Mouse (Mus musculus) erythroblast, adult 5-6 weeks (primary cell): ENCODE results near the gene Slc25a51. TPM values are rescaled to one million over a fixed set of nuclear protein-coding genes. Genes with fewer than 3 reads are reported as not detected.
A peak's percentile ranks its signal among the peaks of the same experiment; 100 is the strongest.

ENCODE experiments used
- ATAC-seq: replicated peaks from 2 replicates; pipeline ENCODE4 v1.8.0; 2016; ENCODE audit warnings: moderate number of reproducible peaks, mild to moderate bottlenecking, moderate TSS enrichment, inconsistent platforms; ENCODE audit not compliant: poor library complexity, low FRiP score, severe bottlenecking
- total RNA-seq, 2 experiments: library from RNA; stranded (forward) in 1 of 2; stranded (reverse) in 1 of 2; fragments of 150-400 nt in 1 of 2; fragments of 200-764, 138-1000 nt in 1 of 2; gene quantifications; 2 replicates each; pipeline versions ENCODE4 v1.2.3 to v1.2.4; 2015 to 2017; ENCODE audit warnings: low replicate concordance in 2 of 2

Slc25a51 gene
- total RNA-seq (2015; ENCODE audit: low replicate concordance) (875 and 932 TPM in 2 replicates), total RNA-seq (2017; ENCODE audit: low replicate concordance) (975 and 1,016 TPM in 2 replicates)

GRCm38 (mm10) chr4:45408427-45409132, at the start of gene Slc25a51:
Gene Slc25a51 (minus strand): TSS chr4:45408766.
- peak; percentile 58 for ATAC-seq

- no peak for ATAC-seq
Measured at GRCm38 (mm10) chr4:45457543-45457942, 49.0 kb upstream of the Slc25a51 start.

GRCm38 (mm10) chr4:45455001-45455400, 46.4 kb upstream of the Slc25a51 start:
- ATAC-seq, result no peak

- no peak for ATAC-seq
Measured at GRCm38 (mm10) chr4:45453271-45453851, 44.8 kb upstream of the Slc25a51 start.

GRCm38 (mm10) chr4:45452569-45453111, 44.1 kb upstream of the Slc25a51 start:
- no peak for ATAC-seq

- no peak for ATAC-seq
Measured at GRCm38 (mm10) chr4:45449012-45449411, 40.4 kb upstream of the Slc25a51 start.

GRCm38 (mm10) chr4:45448481-45448880, 39.9 kb upstream of the Slc25a51 start:
- ATAC-seq, result no peak

- ATAC-seq, result no peak
Measured at GRCm38 (mm10) chr4:45447196-45447595, 38.6 kb upstream of the Slc25a51 start.

GRCm38 (mm10) chr4:45445235-45445634, 36.7 kb upstream of the Slc25a51 start:
- ATAC-seq, result no peak

- no peak for ATAC-seq
Measured at GRCm38 (mm10) chr4:45444813-45445212, 36.2 kb upstream of the Slc25a51 start.

GRCm38 (mm10) chr4:45443652-45444051, 35.1 kb upstream of the Slc25a51 start:
- no peak for ATAC-seq

- no peak for ATAC-seq
Measured at GRCm38 (mm10) chr4:45442237-45442636, 33.7 kb upstream of the Slc25a51 start.

- ATAC-seq, result no peak
Measured at GRCm38 (mm10) chr4:45441778-45442177, 33.2 kb upstream of the Slc25a51 start.

- ATAC-seq, result no peak
Measured at GRCm38 (mm10) chr4:45439281-45439680, 30.7 kb upstream of the Slc25a51 start.

GRCm38 (mm10) chr4:45437010-45437409, 28.4 kb upstream of the Slc25a51 start:
- no peak for ATAC-seq

- ATAC-seq, result no peak
Measured at GRCm38 (mm10) chr4:45436383-45436913, 27.9 kb upstream of the Slc25a51 start.

GRCm38 (mm10) chr4:45435899-45436298, 27.3 kb upstream of the Slc25a51 start:
- ATAC-seq, result no peak

GRCm38 (mm10) chr4:45434681-45435080, 26.1 kb upstream of the Slc25a51 start:
- ATAC-seq, result no peak

GRCm38 (mm10) chr4:45434071-45434470, 25.5 kb upstream of the Slc25a51 start:
- ATAC-seq, result no peak

GRCm38 (mm10) chr4:45431806-45432205, 23.2 kb upstream of the Slc25a51 start:
- no peak for ATAC-seq

- no peak for ATAC-seq
Measured at GRCm38 (mm10) chr4:45431316-45431715, 22.8 kb upstream of the Slc25a51 start.
